Mouse (Mus musculus): Measurements from ENCODE around the gene Fbxl8.

DNA sequence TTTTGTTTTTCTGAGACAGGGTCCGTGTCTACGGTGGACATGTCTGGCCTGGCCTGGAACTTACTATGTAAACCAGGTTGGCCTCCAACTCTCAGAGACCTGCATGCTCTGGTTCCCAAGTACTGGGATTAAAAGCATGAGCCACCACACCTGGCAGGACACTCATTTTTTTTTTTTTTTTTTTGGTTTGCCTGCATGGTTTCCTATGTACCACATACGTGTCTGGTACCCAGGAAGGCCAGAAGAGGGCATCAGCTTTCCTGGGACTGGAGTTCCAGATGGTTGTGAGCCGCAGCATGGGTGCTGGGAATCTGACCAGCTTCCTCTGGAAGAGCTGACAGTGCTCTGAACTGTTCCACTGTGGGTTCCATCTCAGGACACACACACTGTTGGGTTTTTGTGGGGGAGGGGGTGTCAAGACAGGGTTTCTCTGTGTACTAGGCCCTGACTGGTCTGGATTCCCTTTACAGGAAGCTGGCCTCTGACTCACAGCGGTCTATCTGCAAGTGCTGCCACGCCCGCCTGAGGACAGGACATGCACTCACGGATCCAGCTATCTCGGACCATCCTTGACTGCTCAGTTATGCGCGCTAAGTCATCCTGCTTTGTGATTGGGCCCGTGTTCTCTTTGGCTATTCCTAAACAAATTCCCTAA, 3.0 kb upstream of the Fbxl8 start:
- TF ChIP-seq CTCF (IDR thresholded peaks at IDR 0.05; ENCODE audit: low read depth) (no peak), EP300 (optimal IDR thresholded peaks at IDR 0.05) (no peak)
